ENCODE assay signal across 8 mouse cellular contexts in the genomic region with DNA sequence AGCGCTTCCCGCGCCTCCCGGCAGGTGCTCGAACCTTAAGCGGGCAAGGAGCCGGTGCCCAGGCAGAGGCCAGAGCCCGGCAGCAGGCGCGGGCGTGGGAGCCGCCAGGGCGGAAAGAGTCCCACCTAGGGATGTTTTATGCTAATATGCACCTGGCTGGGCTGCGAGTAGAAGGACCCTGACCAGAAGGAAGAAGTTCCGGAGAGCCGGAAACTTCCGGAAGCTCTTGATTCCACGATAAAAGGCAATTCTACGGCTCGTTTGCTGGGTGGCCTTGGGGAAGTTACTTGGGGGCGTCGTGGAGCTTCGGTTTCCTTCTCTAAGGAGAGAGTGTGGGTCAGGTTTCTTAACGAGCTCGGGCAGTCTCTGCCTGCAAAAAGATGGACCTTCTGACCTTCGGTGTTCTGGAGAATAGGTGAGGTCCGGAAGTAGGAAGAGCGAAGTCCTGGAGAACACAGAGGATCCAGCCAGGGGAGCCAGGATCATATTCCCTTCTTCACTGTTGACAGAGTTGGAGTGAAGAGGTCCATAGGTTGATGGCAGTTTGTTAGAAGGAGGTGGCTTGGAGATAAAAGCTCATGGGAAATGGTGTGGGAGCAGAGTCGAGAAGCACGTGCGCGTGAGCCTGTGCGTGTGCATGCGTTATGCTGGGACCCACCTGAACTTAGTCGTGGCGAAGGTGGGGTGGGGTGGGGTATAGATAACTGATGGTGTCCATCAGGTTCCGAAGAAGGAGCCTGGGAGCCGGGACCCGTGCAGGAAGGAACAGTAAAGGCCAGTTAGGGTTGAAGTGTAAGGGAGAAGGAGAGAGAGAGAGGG. TPM values are rescaled to one million over a fixed set of nuclear protein-coding genes. Genes with fewer than 3 reads are reported as not detected.
DNase-seq lines count a peak whose midpoint lies in the region; ATAC-seq and TF ChIP-seq lines count a peak whose summit lies in the region.

No protein-coding gene starts in this region.

- peak overlapping the region; percentile 90 for H3K27ac ChIP-seq in heart, embryonic 10.5 days
- H3K27ac ChIP-seq in ES-Bruce4 (ENCODE audit: insufficient read depth, low read length), result no peak overlapping the region
- no peak overlapping the region for H3K27ac ChIP-seq in forebrain, postnatal 0 days (ENCODE audit: low read depth, low read length)
- H3K27ac ChIP-seq in liver, postnatal 0 days (ENCODE audit: low read depth), result no peak overlapping the region

- no peak for TF ChIP-seq EP300 in ES-Bruce4 (IDR thresholded peaks at IDR 0.05; ENCODE audit: insufficient read depth, low read depth, low read length)
- TF ChIP-seq EP300 in liver, postnatal 0 days (IDR thresholded peaks at IDR 0.05; ENCODE audit: low read depth), result no peak

- TF ChIP-seq CTCF in ES-Bruce4 (IDR thresholded peaks at IDR 0.05; ENCODE audit: low read depth, low read length), result no peak
- no peak for TF ChIP-seq CTCF in forebrain, postnatal 0 days (IDR thresholded peaks at IDR 0.05; ENCODE audit: low read depth)
- no peak for TF ChIP-seq CTCF in liver, postnatal 0 days (IDR thresholded peaks at IDR 0.05; ENCODE audit: low read depth)

- H3K4me2 ChIP-seq in forebrain, postnatal 0 days (ENCODE audit: low read depth), result peak overlapping the region; percentile 75
- H3K4me2 ChIP-seq in liver, postnatal 0 days (ENCODE audit: low read depth, low read length), result peak overlapping the region; percentile 49

- H3K36me3 ChIP-seq in heart, embryonic 10.5 days, result no peaks in the 10 kb centered on the region
- no peaks in the 10 kb centered on the region for H3K36me3 ChIP-seq in ES-Bruce4 (ENCODE audit: control insufficient read depth, insufficient read depth, low read length, poor library complexity, severe bottlenecking)
- H3K36me3 ChIP-seq in forebrain, postnatal 0 days (ENCODE audit: insufficient read depth), result no peaks in the 10 kb centered on the region
- H3K36me3 ChIP-seq in liver, postnatal 0 days (replicated peaks; ENCODE audit: insufficient read depth, low read length), result no peaks in the 10 kb centered on the region

- TF ChIP-seq POLR2A in ES-Bruce4 (IDR thresholded peaks at IDR 0.05; ENCODE audit: insufficient read depth, low read length), result no peak

- H3K4me3 ChIP-seq in heart, embryonic 10.5 days, result peak overlapping the region; percentile 65
- peak overlapping the region; percentile 69 for H3K4me3 ChIP-seq in ES-Bruce4 (ENCODE audit: low read depth, low read length)
- peak overlapping the region; percentile 40 for H3K4me3 ChIP-seq in forebrain, postnatal 0 days (ENCODE audit: low read depth, low read length)
- H3K4me3 ChIP-seq in liver, postnatal 0 days (ENCODE audit: low read depth, low read length), result peak overlapping the region; percentile 23

- peaks cover 32% of the 10 kb centered on the region for H3K27me3 ChIP-seq in heart, embryonic 10.5 days (ENCODE audit: insufficient read depth, poor library complexity, severe bottlenecking)
- peaks cover 2% of the 10 kb centered on the region for H3K27me3 ChIP-seq in ES-Bruce4 (ENCODE audit: control insufficient read depth, insufficient read depth, low read length, poor library complexity, severe bottlenecking)
- peaks cover 23% of the 10 kb centered on the region for H3K27me3 ChIP-seq in forebrain, postnatal 0 days (ENCODE audit: insufficient read depth, low read length)
- H3K27me3 ChIP-seq in liver, postnatal 0 days (ENCODE audit: insufficient read depth, low read length), result peaks cover 54% of the 10 kb centered on the region

- H3K4me1 ChIP-seq in heart, embryonic 10.5 days, result peaks cover 58% of the 10 kb centered on the region
- H3K4me1 ChIP-seq in ES-Bruce4 (ENCODE audit: control insufficient read depth, insufficient read depth, low read length), result peaks cover 2% of the 10 kb centered on the region
- H3K4me1 ChIP-seq in forebrain, postnatal 0 days (ENCODE audit: insufficient read depth), result peaks cover 6% of the 10 kb centered on the region; the same call in 1 of the 2 replicates
- peaks cover 17% of the 10 kb centered on the region for H3K4me1 ChIP-seq in liver, postnatal 0 days (ENCODE audit: insufficient read depth)

- intact Hi-C loops in heart, postnatal 25 days (cut with DNase I), result loop anchor here (5.0 kb wide), 3 partner anchors 43 to 118 kb away; no protein-coding TSS in a partner anchor
- intact Hi-C loops in left cerebral cortex, postnatal 14 days (cut with DNase I), result loop anchor here (5.0 kb wide), 3 partner anchors 42 to 143 kb away; no protein-coding TSS in a partner anchor

- 3% methylated on average over 39 of the region's 39 CpGs for WGBS in heart, embryonic 10.5 days
- 8% methylated on average over 39 of the region's 39 CpGs for WGBS in forebrain, postnatal 0 days
- WGBS in liver, postnatal 0 days (ENCODE audit: insufficient replicate concordance), result 6% methylated on average over 39 of the region's 39 CpGs

- no peaks in the 10 kb centered on the region for H3K9me3 ChIP-seq in heart, embryonic 10.5 days
- H3K9me3 ChIP-seq in ES-Bruce4 (replicated peaks; ENCODE audit: control insufficient read depth, insufficient read depth, low read length, poor library complexity, severe bottlenecking), result no peaks in the 10 kb centered on the region
- H3K9me3 ChIP-seq in forebrain, postnatal 0 days (ENCODE audit: low read length), result no peaks in the 10 kb centered on the region
- H3K9me3 ChIP-seq in liver, postnatal 0 days (ENCODE audit: low read length), result no peaks in the 10 kb centered on the region

- no peak for DNase-seq in heart, embryonic 10.5 days (ENCODE audit: low spot score)
- no peak for DNase-seq in heart, postnatal 25 days (ENCODE audit: low spot score)
- DNase-seq in forebrain, postnatal 0 days, result no peak
- DNase-seq in liver, postnatal 0 days, result no peak
- no peak for DNase-seq in left cerebral cortex, postnatal 14 days (ENCODE audit: low spot score in 2 of 2)
- DNase-seq in cerebellum, postnatal 25 days, result no peak

- ATAC-seq in forebrain, postnatal 0 days, result no peak
- no peak for ATAC-seq in liver, postnatal 0 days
- no peak for ATAC-seq in monocyte, adult 5-6 weeks (replicated peaks; ENCODE audit: insufficient number of reproducible peaks, low FRiP score, low TSS enrichment, poor library complexity, severe bottlenecking)

- H3K9ac ChIP-seq in ES-Bruce4 (ENCODE audit: low read depth, poor library complexity, severe bottlenecking), result peak overlapping the region; percentile 47
- H3K9ac ChIP-seq in forebrain, postnatal 0 days, result peak overlapping the region; percentile 2; the same call in 1 of the 2 replicates
- no peak overlapping the region for H3K9ac ChIP-seq in liver, postnatal 0 days (replicated peaks)

RNA-seq across cellular contexts. Expression of a gene that starts 44.4 kb away (rescaled TPM):
- 24.5 and 25.3 TPM in 2 replicates for polyA plus RNA-seq in heart, embryonic 10.5 days (2016; fragmentation: Nextera tagmentation; extraction: Ambion mirVana)
- total RNA-seq in heart, postnatal 25 days (2021), result 1 to 10 TPM; 5.4 to 6.2 TPM
- polyA plus RNA-seq in ES-Bruce4 (2011; ENCODE audit: insufficient read depth, insufficient read length, low read depth, missing spikeins), result 24.8 and 26.3 TPM in 2 replicates
- 10.1 and 11.3 TPM in 2 replicates for total RNA-seq in forebrain, postnatal 0 days (2014; rRNA removed)
- polyA plus RNA-seq in forebrain, postnatal 0 days (2015; fragmentation: Nextera tagmentation; extraction: Ambion mirVana), result 3.3 and 5.8 TPM in 2 replicates
- polyA plus RNA-seq in liver, postnatal 0 days (2015; fragmentation: Nextera tagmentation; extraction: Ambion mirVana), result 0.18 and 0.34 TPM in 2 replicates
- not detected in 3 replicates for total RNA-seq in monocyte, adult 5-6 weeks (2017)
- 10 to 100 TPM; 31.4 to 35.5 TPM for total RNA-seq in left cerebral cortex, postnatal 14 days (2021)
